Mouse (Mus musculus): ENCODE results near the gene Pitpnc1.

Pitpnc1 gene

GRCm38 (mm10) chr11:107466611-107467391 is 3.7 kb downstream of the Pitpnc1 start:
- no peak for DNase-seq

GRCm38 (mm10) chr11:107465969-107466368 is 4.5 kb downstream of the Pitpnc1 start:
- DNase-seq, result no peak

- no peak for DNase-seq
These were observed 5.5 kb downstream of the Pitpnc1 start for GRCm38 (mm10) chr11:107465041-107465440.

- no peak for DNase-seq
These were observed 6.4 kb downstream of the Pitpnc1 start for GRCm38 (mm10) chr11:107464141-107464540.

- DNase-seq, result no peak
These were observed 7.2 kb downstream of the Pitpnc1 start for GRCm38 (mm10) chr11:107463251-107463681.

GRCm38 (mm10) chr11:107462478-107462877 is 8.0 kb downstream of the Pitpnc1 start:
- no peak for DNase-seq

- no peak for DNase-seq
These were observed 10.7 kb downstream of the Pitpnc1 start for GRCm38 (mm10) chr11:107459828-107460227.

- DNase-seq, result no peak
These were observed 11.5 kb downstream of the Pitpnc1 start for GRCm38 (mm10) chr11:107458986-107459385.

- DNase-seq, result no peak
These were observed 12.2 kb downstream of the Pitpnc1 start for GRCm38 (mm10) chr11:107458286-107458685.

- no peak for DNase-seq
These were observed 13.2 kb downstream of the Pitpnc1 start for GRCm38 (mm10) chr11:107457282-107457681.

- DNase-seq, result no peak
These were observed 15.7 kb downstream of the Pitpnc1 start for GRCm38 (mm10) chr11:107454546-107455462.

- DNase-seq, result no peak
These were observed 18.4 kb downstream of the Pitpnc1 start for GRCm38 (mm10) chr11:107452053-107452452.

GRCm38 (mm10) chr11:107451106-107451505 is 19.4 kb downstream of the Pitpnc1 start:
- DNase-seq, result no peak

- no peak for DNase-seq
These were observed 20.4 kb downstream of the Pitpnc1 start for GRCm38 (mm10) chr11:107450097-107450496.

GRCm38 (mm10) chr11:107449169-107449910 is 21.2 kb downstream of the Pitpnc1 start:
- DNase-seq, result no peak

- no peak for DNase-seq
These were observed 22.6 kb downstream of the Pitpnc1 start for GRCm38 (mm10) chr11:107447915-107448314.

- no peak for DNase-seq
These were observed 23.1 kb downstream of the Pitpnc1 start for GRCm38 (mm10) chr11:107447349-107447748.

- no peak for DNase-seq
These were observed 23.8 kb downstream of the Pitpnc1 start for GRCm38 (mm10) chr11:107446650-107447049.

GRCm38 (mm10) chr11:107445683-107446082 is 24.8 kb downstream of the Pitpnc1 start:
- DNase-seq, result no peak

- no peak for DNase-seq
These were observed 27.1 kb downstream of the Pitpnc1 start for GRCm38 (mm10) chr11:107443121-107444095.

GRCm38 (mm10) chr11:107441050-107441449 is 29.4 kb downstream of the Pitpnc1 start:
- no peak for DNase-seq

- no peak for DNase-seq
These were observed 32.4 kb downstream of the Pitpnc1 start for GRCm38 (mm10) chr11:107438140-107438539.

Measured in embryo, embryonic 11 days (tissue).